Mouse (Mus musculus): Measurements from ENCODE around the gene Gm17617. TPM values are rescaled to one million over a fixed set of nuclear protein-coding genes. Genes with fewer than 3 reads are reported as not detected.

The Gm17617 gene
- total and polyA plus RNA-seq, 3 experiments = not detected

GRCm38 (mm10) chr13:55178556-55178955 lies 45.2 kb upstream of the Gm17617 start:
- Histone ChIP-seq H3K9me3 (replicated peaks; ENCODE audit: low read length) (no peaks in the 10 kb centered on the region), H3K36me3 (replicated peaks in 1 of 2; ENCODE audit: control insufficient read depth in 1 of 2, insufficient read depth in 1 of 2, low read length in 1 of 2) (no peaks in the 10 kb centered on the region), H3K27ac (ENCODE audit: insufficient read depth, low read depth) (no peak overlapping the region), H3K4me2 (ENCODE audit: insufficient read depth, low read depth, poor library complexity, severe bottlenecking) (no peak overlapping the region), H3K4me1 (ENCODE audit: control insufficient read depth in 1 of 2, insufficient read depth in 2 of 2) (0 out of 4 replicates have a peak, but pooled peaks cover 0 to 3% of the 10 kb centered on the region in 2 experiments), H3K79me2 (replicated peaks; ENCODE audit: control insufficient read depth, extremely low read depth, insufficient read depth, poor library complexity, severe bottlenecking) (no peaks in the 10 kb centered on the region), H3K4me3 (replicated peaks in 1 of 3; ENCODE audit: low read depth in 2 of 3, low read length in 2 of 3, poor library complexity in 1 of 3) (no peak overlapping the region), H3K9ac (ENCODE audit: insufficient read depth, low read depth) (no peak overlapping the region), H3K27me3 (replicated peaks) (peaks cover 6% of the 10 kb centered on the region)
- peak; percentile 70 to 91 for TF ChIP-seq CTCF (conservative IDR thresholded peaks at IDR 0.05 in 1 of 2, IDR thresholded peaks at IDR 0.05 in 1 of 2; ENCODE audit: low read depth in 2 of 2, low read length in 2 of 2)
- TF ChIP-seq MAX (IDR thresholded peaks at IDR 0.05; ENCODE audit: low read length) = no peak
- TF ChIP-seq RCOR1 (conservative IDR thresholded peaks at IDR 0.05; ENCODE audit: low read depth, low read length) = no peak
- TF ChIP-seq SMC3 (IDR thresholded peaks at IDR 0.05; ENCODE audit: low read depth, low read length) = peak; percentile 79
- TF ChIP-seq USF1 (IDR thresholded peaks at IDR 0.05; ENCODE audit: low read depth, low read length) = no peak
- no peak for TF ChIP-seq SIN3A (IDR thresholded peaks at IDR 0.05; ENCODE audit: low read length)
- no peak for TF ChIP-seq BHLHE40 (IDR thresholded peaks at IDR 0.05; ENCODE audit: low read depth, low read length)
- peak; percentile 86 for TF ChIP-seq RAD21 (IDR thresholded peaks at IDR 0.05; ENCODE audit: low read depth, low read length)
- no peak for TF ChIP-seq GABPA (IDR thresholded peaks at IDR 0.05; ENCODE audit: insufficient replicate concordance, low read depth, low read length)
- peak; percentile 69; the same call in 1 of the 2 replicates for TF ChIP-seq MAZ (IDR thresholded peaks at IDR 0.05; ENCODE audit: low read depth, low read length)
- TF ChIP-seq UBTF (IDR thresholded peaks at IDR 0.05; ENCODE audit: low read depth, low read length) = no peak
- no peak for TF ChIP-seq EP300 (IDR thresholded peaks at IDR 0.05; ENCODE audit: low read length)
- peak; percentile 32; the same call in 1 of the 2 replicates for TF ChIP-seq ZC3H11A (IDR thresholded peaks at IDR 0.05; ENCODE audit: low read depth, low read length)
- TF ChIP-seq CHD2 (IDR thresholded peaks at IDR 0.05; ENCODE audit: low read length) = peak; percentile 81
- DNase-seq (ENCODE audit: extremely low read depth) = peak; percentile 75
- in situ Hi-C loops (cut with MboI; ENCODE audit: low pct_ligation_motif_present, low pct_unique_long_range_greater_than_20kb, low sequenced_read_pairs) (loop anchor here (10.0 kb wide), 1 partner anchor 384 kb away; no protein-coding TSS in a partner anchor), dilution Hi-C loops (cut with MboI; ENCODE audit: extremely low pct_ligation_motif_present, extremely low pct_unique_long_range_greater_than_20kb, low sequenced_read_pairs) (no loop called here)

- Histone ChIP-seq H3K4me3 (replicated peaks in 1 of 3; ENCODE audit: low read depth in 2 of 3, low read length in 2 of 3, poor library complexity in 1 of 3) (no peak overlapping the region), H3K9ac (ENCODE audit: insufficient read depth, low read depth) (no peak overlapping the region), H3K4me2 (ENCODE audit: insufficient read depth, low read depth, poor library complexity, severe bottlenecking) (no peak overlapping the region), H3K79me2 (replicated peaks; ENCODE audit: control insufficient read depth, extremely low read depth, insufficient read depth, poor library complexity, severe bottlenecking) (no peaks in the 10 kb centered on the region), H3K27ac (ENCODE audit: insufficient read depth, low read depth) (no peak overlapping the region), H3K36me3 (replicated peaks in 1 of 2; ENCODE audit: control insufficient read depth in 1 of 2, insufficient read depth in 1 of 2, low read length in 1 of 2) (no peaks in the 10 kb centered on the region), H3K27me3 (replicated peaks) (peaks cover 6% of the 10 kb centered on the region), H3K4me1 (ENCODE audit: control insufficient read depth in 1 of 2, insufficient read depth in 2 of 2) (0 out of 4 replicates have a peak, but pooled peaks cover 0 to 3% of the 10 kb centered on the region in 2 experiments), H3K9me3 (replicated peaks; ENCODE audit: low read length) (no peaks in the 10 kb centered on the region)
- in situ Hi-C loops (cut with MboI; ENCODE audit: low pct_ligation_motif_present, low pct_unique_long_range_greater_than_20kb, low sequenced_read_pairs) (loop anchor here (10.0 kb wide), 1 partner anchor 383 kb away; no protein-coding TSS in a partner anchor), dilution Hi-C loops (cut with MboI; ENCODE audit: extremely low pct_ligation_motif_present, extremely low pct_unique_long_range_greater_than_20kb, low sequenced_read_pairs) (no loop called here)
- peak; percentile 17 to 45; a peak in 3 of 4 replicates for TF ChIP-seq CTCF (conservative IDR thresholded peaks at IDR 0.05 in 1 of 2, IDR thresholded peaks at IDR 0.05 in 1 of 2; ENCODE audit: low read depth in 2 of 2, low read length in 2 of 2)
- no peak for TF ChIP-seq SMC3 (IDR thresholded peaks at IDR 0.05; ENCODE audit: low read depth, low read length)
- no peak for TF ChIP-seq KAT2A (IDR thresholded peaks at IDR 0.05; ENCODE audit: insufficient replicate concordance, low read length)
- no peak for TF ChIP-seq E2F4 (IDR thresholded peaks at IDR 0.05; ENCODE audit: insufficient replicate concordance, low read depth, low read length)
- TF ChIP-seq ETS1 (conservative IDR thresholded peaks at IDR 0.05; ENCODE audit: low read depth, low read length) = no peak
- TF ChIP-seq PAX5 (IDR thresholded peaks at IDR 0.05; ENCODE audit: low read length) = no peak
- TF ChIP-seq JUN (IDR thresholded peaks at IDR 0.05; ENCODE audit: insufficient read depth, low read depth, low read length) = no peak
- no peak for DNase-seq (ENCODE audit: extremely low read depth)
These were observed 44.7 kb upstream of the Gm17617 start for GRCm38 (mm10) chr13:55177903-55178496.

Measured in CH12.LX (cell line).